Mouse (Mus musculus) heart, postnatal 0 days (tissue): ENCODE data around the gene Phgr1.
A peak's percentile ranks its signal among the peaks of the same experiment; 100 is the strongest.

Experiments used
- CTCF ChIP-seq: IDR thresholded peaks from 2 replicates; pipeline ENCODE4 v1.5.1; 2016; ENCODE audit warnings: antibody characterized with exemption, control low read depth, low read depth
- EP300 ChIP-seq: IDR thresholded peaks from 2 replicates; pipeline ENCODE4 v1.6.1; 2016; ENCODE audit warnings: antibody characterized with exemption, low read depth

DNA sequence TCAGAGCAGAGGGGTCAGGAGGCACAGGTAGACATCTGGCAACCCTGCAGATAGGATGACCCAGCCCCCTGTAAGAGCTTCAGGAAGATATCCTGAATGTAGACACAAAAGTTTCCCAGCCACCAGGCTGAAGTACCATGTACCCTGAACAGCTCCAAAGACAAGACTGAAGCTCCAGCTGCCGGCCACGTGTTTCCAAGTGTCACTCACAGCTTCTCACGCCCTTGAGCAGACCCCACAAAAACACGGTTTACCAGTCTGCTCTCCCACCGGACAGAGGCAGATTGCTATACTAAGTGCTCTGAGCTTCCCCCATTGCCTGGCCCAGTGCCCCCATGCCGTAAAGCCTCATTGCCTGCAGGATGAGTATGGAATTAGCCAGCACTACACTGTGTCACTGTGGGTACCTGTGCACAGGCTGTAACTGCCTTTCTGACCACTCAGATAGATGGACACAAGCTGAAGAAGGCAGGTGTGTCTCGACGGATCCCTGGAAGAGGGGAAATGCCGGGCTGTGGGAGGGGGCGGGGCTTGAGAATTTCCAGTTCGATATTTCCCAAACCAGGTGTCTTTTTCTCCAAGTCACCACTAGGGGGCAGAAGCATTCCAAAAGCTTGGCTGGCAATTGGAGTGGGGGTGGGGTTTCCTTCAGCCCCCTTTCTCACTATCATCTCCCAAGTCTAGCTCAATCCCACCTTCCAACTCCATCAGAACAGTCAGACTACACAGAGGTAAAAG, 8.3 kb upstream of the Phgr1 start:
- peak; percentile 66 for TF ChIP-seq CTCF
- no peak for TF ChIP-seq EP300
